Mouse (Mus musculus): Measurements from ENCODE around the gene Zmynd8.
"Not testable (repeated sequence)": the region's sequence is repeated elsewhere in the genome, so short reads cannot be mapped to it uniquely, and the experiment has no call there.

Gene Zmynd8

DNA sequence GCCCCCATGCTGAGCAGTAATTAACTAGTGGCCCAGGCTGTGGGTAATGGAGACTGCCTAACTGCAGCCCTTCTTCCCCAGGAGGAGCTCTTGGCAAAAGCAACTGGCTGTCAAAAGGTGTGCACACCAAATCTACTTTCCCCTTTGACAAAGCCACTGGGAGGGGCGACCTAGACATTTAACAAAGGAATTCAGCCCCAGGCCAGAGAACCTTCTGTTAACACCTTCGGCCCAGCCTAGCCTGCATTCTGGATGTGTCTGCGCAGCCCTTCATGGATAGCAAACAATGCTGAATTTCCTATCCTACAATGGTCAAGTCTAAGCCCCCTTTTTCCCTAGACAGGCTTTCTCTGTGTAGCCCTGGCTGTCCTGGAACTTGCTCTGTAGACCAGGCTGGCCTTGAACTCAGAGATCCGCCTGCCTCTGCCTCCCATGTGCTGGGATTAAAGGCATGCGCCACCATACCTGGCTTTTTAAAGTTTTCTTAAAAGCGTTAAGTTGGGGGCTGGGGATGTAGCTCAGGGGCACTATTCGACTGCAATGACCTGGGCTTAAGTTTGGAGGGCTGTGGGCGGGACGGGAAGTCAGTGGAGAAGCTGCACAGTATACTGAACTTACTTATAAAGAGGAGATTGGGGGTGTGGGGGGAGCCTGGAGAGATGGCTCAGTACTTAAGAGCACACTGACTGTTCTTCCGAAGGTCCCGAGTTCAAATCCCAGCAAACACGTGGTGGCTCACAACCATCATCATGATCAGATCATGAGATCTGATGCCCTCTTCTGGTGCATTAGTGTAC lies 90.4 kb downstream of the Zmynd8 start:
- no peak for DNase-seq (ENCODE audit: low spot score in 2 of 2)

GRCm38 (mm10) chr2:165800174-165800573 lies 98.6 kb downstream of the Zmynd8 start:
- not testable (repeated sequence) for DNase-seq (ENCODE audit: low spot score in 2 of 2)

DNA sequence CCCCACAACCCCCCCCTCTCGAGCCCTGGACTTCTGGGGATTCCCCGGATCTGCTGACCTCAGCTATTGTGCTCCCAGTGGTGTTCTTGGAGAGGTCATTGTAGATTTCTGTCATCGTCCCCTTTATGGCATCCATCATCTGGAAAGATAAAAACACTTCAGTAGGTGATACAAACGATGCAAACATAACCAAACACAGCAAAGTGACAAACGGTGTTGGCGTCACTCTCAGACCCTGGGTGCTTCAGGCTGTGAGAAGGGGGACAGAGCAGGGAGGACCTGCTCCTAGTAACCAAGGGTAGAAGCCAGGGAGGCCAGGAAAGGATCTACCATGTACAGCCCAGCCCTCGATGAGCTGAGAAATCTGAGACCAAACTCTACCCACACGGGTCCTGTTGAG lies 100.9 kb downstream of the Zmynd8 start:
- DNase-seq (ENCODE audit: low spot score in 2 of 2): no peak

DNA sequence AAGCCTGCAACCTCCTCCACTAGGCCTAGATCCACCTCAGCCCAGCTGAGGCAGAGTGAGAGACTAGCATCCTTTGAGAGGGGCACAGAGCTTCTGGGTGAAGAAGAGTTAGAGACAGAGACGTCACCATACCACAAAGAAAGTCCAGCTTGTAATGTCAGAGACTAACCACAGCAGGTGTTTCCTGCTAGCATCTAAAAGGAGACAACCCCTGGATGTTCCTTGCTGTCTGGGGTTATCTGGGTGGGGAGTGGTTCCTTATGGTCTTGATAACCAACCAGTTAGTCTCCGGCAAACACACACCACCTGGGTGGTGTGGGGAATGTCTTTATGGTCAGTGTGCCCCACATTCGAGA lies 105.6 kb downstream of the Zmynd8 start:
- DNase-seq (ENCODE audit: low spot score in 2 of 2): no peak

GRCm38 (mm10) chr2:165792431-165793282 lies 106.2 kb downstream of the Zmynd8 start:
- no peak for DNase-seq (ENCODE audit: low spot score in 2 of 2)

GRCm38 (mm10) chr2:165791657-165792056 lies 107.2 kb downstream of the Zmynd8 start:
- DNase-seq (ENCODE audit: low spot score in 2 of 2): peak; percentile 53 to 68

DNA sequence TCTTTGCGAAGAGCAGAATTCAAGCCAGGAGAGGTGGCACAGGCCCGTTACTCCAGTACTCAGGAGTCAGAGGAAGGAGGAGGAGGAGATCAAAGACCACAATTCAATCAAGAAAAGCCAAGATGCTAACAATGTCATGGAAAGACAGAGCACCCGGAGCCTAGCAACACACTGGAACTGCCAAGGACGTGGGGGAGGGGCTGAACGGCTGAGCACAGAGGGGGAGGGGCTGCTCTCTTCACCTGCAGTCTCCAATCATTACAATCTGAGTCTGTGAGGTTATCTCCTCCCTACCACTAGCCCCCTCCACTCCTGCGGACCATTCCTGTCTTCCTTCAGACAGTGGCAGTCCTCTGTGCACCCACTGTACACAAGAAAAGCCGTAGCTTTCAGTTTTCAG lies 107.8 kb downstream of the Zmynd8 start:
- DNase-seq (ENCODE audit: low spot score in 2 of 2): no peak

- no peak for DNase-seq (ENCODE audit: low spot score in 2 of 2)
These were observed 109.1 kb downstream of the Zmynd8 start for GRCm38 (mm10) chr2:165789667-165790066.

GRCm38 (mm10) chr2:165788796-165789195 lies 110.0 kb downstream of the Zmynd8 start:
- DNase-seq (ENCODE audit: low spot score in 2 of 2): no peak

GRCm38 (mm10) chr2:165788005-165788404 lies 110.8 kb downstream of the Zmynd8 start:
- peak; percentile 56 to 87 for DNase-seq (ENCODE audit: low spot score in 2 of 2)

DNA sequence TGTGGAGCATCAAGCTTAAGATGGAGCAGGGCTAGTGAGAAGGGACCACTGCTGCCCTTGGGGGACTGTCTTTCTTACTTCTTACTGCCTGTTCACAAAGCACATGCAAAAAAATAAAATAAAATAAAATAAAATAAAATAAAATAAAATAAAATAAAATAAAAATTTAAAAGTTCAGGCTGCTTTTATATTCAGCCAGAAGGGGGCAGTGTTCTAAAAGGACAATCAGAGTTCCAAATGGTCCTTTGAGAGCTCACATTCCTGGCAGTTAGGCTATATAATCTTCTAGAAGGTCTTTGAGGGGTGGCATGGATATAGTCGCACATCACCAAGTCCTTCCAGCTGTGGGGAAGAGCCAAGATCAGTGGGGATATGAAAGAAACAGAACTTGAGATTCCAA lies 112.3 kb downstream of the Zmynd8 start:
- DNase-seq (ENCODE audit: low spot score in 2 of 2): no peak

- no peak for DNase-seq (ENCODE audit: low spot score in 2 of 2)
These were observed 113.3 kb downstream of the Zmynd8 start for GRCm38 (mm10) chr2:165785312-165786036.

GRCm38 (mm10) chr2:165782324-165782723 lies 116.5 kb downstream of the Zmynd8 start:
- peak; percentile 90 to 93 for DNase-seq (ENCODE audit: low spot score in 2 of 2)

DNA sequence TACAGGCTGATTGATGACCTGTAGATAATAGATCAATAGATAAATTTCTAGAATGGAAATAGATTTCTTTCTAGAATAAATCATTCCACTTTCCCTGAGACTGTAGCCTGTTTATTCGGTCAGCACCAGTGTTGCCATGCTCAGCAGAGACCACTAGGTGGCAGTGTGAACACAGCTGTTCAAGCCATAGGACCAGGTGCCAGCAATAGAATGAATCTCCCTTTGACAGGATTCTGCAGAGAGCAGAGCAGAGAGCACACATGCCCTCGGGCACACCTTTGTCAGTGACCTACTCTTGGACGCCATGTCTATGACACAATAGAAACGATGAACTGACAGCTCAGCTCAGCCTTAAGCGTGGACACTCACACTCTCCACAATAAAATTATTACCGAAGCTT lies 119.9 kb downstream of the Zmynd8 start:
- DNase-seq (ENCODE audit: low spot score in 2 of 2): peak; percentile 60 to 83

DNA sequence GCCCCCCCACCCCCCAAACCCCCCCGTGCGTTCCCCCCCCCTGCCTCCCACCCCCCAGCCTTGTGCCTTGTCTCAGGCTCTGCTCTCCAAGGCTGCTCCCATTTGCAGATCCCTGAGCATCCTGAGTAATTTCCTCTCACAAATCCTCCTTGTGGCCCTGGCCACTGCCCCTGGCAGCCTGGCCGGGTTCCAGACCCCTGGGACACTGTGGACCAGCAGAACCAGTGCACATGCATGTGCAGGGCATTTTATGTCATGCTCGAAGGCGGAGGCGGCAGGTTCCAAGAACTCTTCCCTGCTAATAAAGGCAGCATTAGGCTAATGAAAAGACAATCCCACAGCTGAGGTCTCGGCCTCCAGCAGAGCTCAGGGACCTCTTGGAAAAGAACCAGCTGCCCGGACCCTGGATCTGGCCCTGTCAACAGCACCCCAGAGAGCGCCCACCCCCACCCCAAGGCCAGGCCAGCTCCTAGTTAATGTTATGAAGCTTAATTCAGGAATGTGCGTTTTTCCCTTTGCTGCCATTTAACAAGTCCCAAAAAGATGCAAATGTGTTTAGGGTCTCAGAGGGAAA lies 129.4 kb downstream of the Zmynd8 start:
- peak in 1 of 2 experiments; percentile 57 for DNase-seq (ENCODE audit: low spot score in 2 of 2)

GRCm38 (mm10) chr2:165768805-165769358 lies 129.9 kb downstream of the Zmynd8 start:
- DNase-seq (ENCODE audit: low spot score in 2 of 2): no peak

- no peak for DNase-seq (ENCODE audit: low spot score in 2 of 2)
These were observed 139.3 kb downstream of the Zmynd8 start for GRCm38 (mm10) chr2:165759421-165759985.

- DNase-seq (ENCODE audit: low spot score in 2 of 2): no peak
These were observed 140.3 kb downstream of the Zmynd8 start for GRCm38 (mm10) chr2:165758534-165758933.

GRCm38 (mm10) chr2:165757799-165758198 lies 141.0 kb downstream of the Zmynd8 start:
- DNase-seq (ENCODE audit: low spot score in 2 of 2): peak in 1 of 2 experiments; percentile 38

- DNase-seq (ENCODE audit: low spot score in 2 of 2): no peak
These were observed 146.1 kb downstream of the Zmynd8 start for GRCm38 (mm10) chr2:165752704-165753103.

GRCm38 (mm10) chr2:165751068-165751467 lies 147.7 kb downstream of the Zmynd8 start:
- DNase-seq (ENCODE audit: low spot score in 2 of 2): no peak

Data from cerebellum, postnatal 4 days (tissue).